Mouse (Mus musculus) kidney, adult 2 months (tissue): ENCODE data around the gene Kazn.

Experiments
- CTCF ChIP-seq: fragments of 200-500 bp; conservative IDR thresholded peaks from 2 replicates; pipeline ENCODE4 v1.5.1; 2011; ENCODE audit warnings: low read depth, mild to moderate bottlenecking, control low read depth, low read length, moderate library complexity, mixed read lengths; ENCODE audit not compliant: insufficient read depth, insufficient read length
- POLR2A ChIP-seq: fragments of 200-500 bp; IDR thresholded peaks from one replicate; pipeline ENCODE4 v1.6.1; 2011; ENCODE audit warnings: low read depth, low read length, control low read depth

GRCm38 (mm10) chr4:142089966-142090365 lies 149.2 kb downstream of the Kazn start:
- TF ChIP-seq CTCF (no peak), POLR2A (no peak)
